Mouse (Mus musculus) adrenal gland, adult (tissue): ENCODE measurements around the gene Lrp2bp.
A peak's percentile ranks its signal among the peaks of the same experiment; 100 is the strongest.

Source experiments
- DNase-seq, 2 experiments: peaks; one replicate each; pipeline ENCODE4 v3.0.0; 2022 to 2023; ENCODE audit warnings: low spot score in 1 of 2; ENCODE audit not compliant: inconsistent age in 2 of 2

Gene Lrp2bp

GRCm38 (mm10) chr8:45999138-45999783, at the start of gene Lrp2bp:
Gene Lrp2bp (plus strand): TSS chr8:45999303.
- no peak for DNase-seq

- no peak for DNase-seq
Observed at GRCm38 (mm10) chr8:45950622-45951021, 48.5 kb upstream of the Lrp2bp start.

GRCm38 (mm10) chr8:45970894-45971293, 28.2 kb upstream of the Lrp2bp start:
- no peak for DNase-seq

- no peak for DNase-seq
Observed at GRCm38 (mm10) chr8:45973988-45974505, 25.1 kb upstream of the Lrp2bp start.

- peak; percentile 97 to 99 for DNase-seq
Observed at GRCm38 (mm10) chr8:45975126-45975836, 23.8 kb upstream of the Lrp2bp start, which contains the start of the genes 1700029J07Rik and Ufsp2. Gene 1700029J07Rik (minus strand): TSS chr8:45975252. Gene Ufsp2 (plus strand): TSS chr8:45975528.

GRCm38 (mm10) chr8:45975837-45976468, 23.1 kb upstream of the Lrp2bp start:
- no peak for DNase-seq

- DNase-seq = no peak
Observed at GRCm38 (mm10) chr8:45986665-45987064, 12.4 kb upstream of the Lrp2bp start.

GRCm38 (mm10) chr8:45988189-45988588, 10.9 kb upstream of the Lrp2bp start:
- no peak for DNase-seq

GRCm38 (mm10) chr8:45990631-45991310, 8.3 kb upstream of the Lrp2bp start:
- DNase-seq = no peak

GRCm38 (mm10) chr8:45994111-45994510, 5.0 kb upstream of the Lrp2bp start:
- DNase-seq = no peak

GRCm38 (mm10) chr8:45995576-45995975, 3.5 kb upstream of the Lrp2bp start:
- no peak for DNase-seq

- DNase-seq = no peak
Observed at GRCm38 (mm10) chr8:45998228-45998627, 875 bp upstream of the Lrp2bp start.

- peak; percentile 99 to 100 for DNase-seq
Observed at GRCm38 (mm10) chr8:45999784-46000705, 942 bp downstream of the Lrp2bp start.

- no peak for DNase-seq
Observed at GRCm38 (mm10) chr8:46005596-46005995, 6.5 kb downstream of the Lrp2bp start, which contains the start of gene Ankrd37. Gene Ankrd37 (minus strand): TSS chr8:46005707.

- DNase-seq = no peak
Observed at GRCm38 (mm10) chr8:46007050-46007672, 8.1 kb downstream of the Lrp2bp start.

- no peak for DNase-seq
Observed at GRCm38 (mm10) chr8:46010306-46010705, 11.2 kb downstream of the Lrp2bp start.

GRCm38 (mm10) chr8:46010746-46011680, 11.9 kb downstream of the Lrp2bp start:
- DNase-seq = peak in 1 of 2 experiments; percentile 36

- DNase-seq = no peak
Observed at GRCm38 (mm10) chr8:46022203-46022602, 23.1 kb downstream of the Lrp2bp start.
